17 mouse cellular contexts compared by ENCODE assay signal in genomic region chrX:41425651-41426050, GRCm38 (mm10). TPM values are rescaled to one million over a fixed set of nuclear protein-coding genes. Genes with fewer than 3 reads are reported as not detected.
DNase-seq lines count a peak whose midpoint lies in the region; ATAC-seq and TF ChIP-seq lines count a peak whose summit lies in the region.
"Had no signal": no experiment of that assay in that cellular context is flagged by ENCODE, and none has a peak within 500 bp of the region (broad histone marks: within the 10 kb centered on the region; RNA-seq: fewer than 3 reads in every experiment).

No protein-coding gene starts in this region.

- no peaks in the 10 kb centered on the region for H3K9me3 ChIP-seq in kidney, embryonic 15.5 days (replicated peaks)
- no peaks in the 10 kb centered on the region for H3K9me3 ChIP-seq in hindbrain, postnatal 0 days (ENCODE audit: low read length)
- H3K9me3 ChIP-seq: limb, embryonic 13.5 days had no signal

- TF ChIP-seq CTCF in hindbrain, postnatal 0 days (IDR thresholded peaks at IDR 0.05; ENCODE audit: low read depth), result no peak

- H3K27me3 ChIP-seq in kidney, embryonic 15.5 days, result no peaks in the 10 kb centered on the region
- no peaks in the 10 kb centered on the region for H3K27me3 ChIP-seq in hindbrain, postnatal 0 days (ENCODE audit: insufficient read depth, low read length)
- H3K27me3 ChIP-seq: limb, embryonic 13.5 days had no signal

- H3K4me1 ChIP-seq in kidney, embryonic 15.5 days, result no peaks in the 10 kb centered on the region
- H3K4me1 ChIP-seq in hindbrain, postnatal 0 days (ENCODE audit: insufficient read depth, low read length), result no peaks in the 10 kb centered on the region
- H3K4me1 ChIP-seq: limb, embryonic 13.5 days had no signal

- WGBS in kidney, embryonic 15.5 days, result 39% methylated on average over 6 of the region's 6 CpGs
- 46% methylated on average over 6 of the region's 6 CpGs for WGBS in hindbrain, postnatal 0 days

- no peak for DNase-seq in kidney, postnatal 25 days
- peak; percentile 51 for DNase-seq in brain, adult 2 months (ENCODE audit: low read depth, low spot score)
- DNase-seq in embryo, embryonic 10.5 days (ENCODE audit: low spot score), result peak; percentile 39
- peak; percentile 20 for DNase-seq in hindbrain, postnatal 0 days (ENCODE audit: low spot score)
- DNase-seq in adrenal gland, adult (ENCODE audit: inconsistent age in 2 of 2, low spot score in 1 of 2), result no peak
- no peak for DNase-seq in gastrocnemius, postnatal 25 days
- DNase-seq: adrenal gland, adult 2 months; gastrocnemius, postnatal 36 days; liver, postnatal 0 days; spleen, adult 18-20 months had no signal

- no peak overlapping the region for H3K4me2 ChIP-seq in kidney, embryonic 15.5 days
- H3K4me2 ChIP-seq in hindbrain, postnatal 0 days (ENCODE audit: low read depth, low read length), result no peak overlapping the region
- H3K4me2 ChIP-seq: limb, embryonic 13.5 days had no signal

- no peak overlapping the region for H3K9ac ChIP-seq in kidney, embryonic 15.5 days
- H3K9ac ChIP-seq in hindbrain, postnatal 0 days (replicated peaks; ENCODE audit: low read length), result no peak overlapping the region
- H3K9ac ChIP-seq: limb, embryonic 13.5 days; liver, postnatal 0 days had no signal

- no peaks in the 10 kb centered on the region for H3K36me3 ChIP-seq in kidney, embryonic 15.5 days
- no peaks in the 10 kb centered on the region for H3K36me3 ChIP-seq in hindbrain, postnatal 0 days (ENCODE audit: insufficient read depth, low read length)
- H3K36me3 ChIP-seq: limb, embryonic 13.5 days had no signal

- peak; percentile 94 for ATAC-seq in kidney, embryonic 15.5 days (replicated peaks; ENCODE audit: low FRiP score)
- ATAC-seq in hindbrain, postnatal 0 days, result peak; percentile 63; the same call in 1 of the 2 replicates
- ATAC-seq: intestine, embryonic 16.5 days; liver, postnatal 0 days; Patski had no signal

- H3K4me3 ChIP-seq in kidney, embryonic 15.5 days (replicated peaks), result no peak overlapping the region
- no peak overlapping the region for H3K4me3 ChIP-seq in hindbrain, postnatal 0 days (ENCODE audit: low read length)
- H3K4me3 ChIP-seq: erythroblast, embryonic 14.5 days; limb, embryonic 13.5 days; myocyte had no signal

- no peak overlapping the region for H3K27ac ChIP-seq in kidney, embryonic 15.5 days
- no peak overlapping the region for H3K27ac ChIP-seq in hindbrain, postnatal 0 days
- H3K27ac ChIP-seq: limb, embryonic 13.5 days; macrophage had no signal

RNA-seq across cellular contexts. Expression of gene Gria3, which starts 25.0 kb away (rescaled TPM):
- polyA plus RNA-seq in kidney, embryonic 15.5 days (2015; fragmentation: Nextera tagmentation; extraction: Ambion mirVana), result 6.6 and 9.5 TPM in 2 replicates
- 15.3 and 17.8 TPM in 2 replicates for total RNA-seq in hindbrain, postnatal 0 days (2014; rRNA removed)
- polyA plus RNA-seq in hindbrain, postnatal 0 days (2015; fragmentation: Nextera tagmentation; extraction: Ambion mirVana), result 14.4 and 17.1 TPM in 2 replicates
- 1 to 10 TPM; 2.0 to 2.3 TPM for total RNA-seq in gastrocnemius, postnatal 25 days (2021)
- polyA plus RNA-seq: Patski had no signal

Comparison
In these comparisons a context has a peak if more than half of its experiments do, and no peak if none do; other contexts are left out.
1. DNase-seq: peak in brain, adult 2 months (single experiment), embryo, embryonic 10.5 days (single experiment) and hindbrain, postnatal 0 days (single experiment); none in kidney, postnatal 25 days (0 of 2), adrenal gland, adult (0 of 2) and gastrocnemius, postnatal 25 days (single experiment).